Mouse (Mus musculus): Measurements from ENCODE around the gene AL607142.1.

- no peak for TF ChIP-seq CTCF (conservative IDR thresholded peaks at IDR 0.05; ENCODE audit: low read length)
- no peak for TF ChIP-seq POU5F1 (IDR thresholded peaks at IDR 0.05; ENCODE audit: borderline replicate concordance, low read length)
These were observed 63.2 kb downstream of the AL607142.1 start for GRCm38 (mm10) chr4:120128033-120128432.
